Mouse (Mus musculus) cortical plate, adult 2 months (tissue): ENCODE results near the gene Myh10.

Experiments
- CTCF ChIP-seq: fragments of 200-500 bp; IDR thresholded peaks from 2 replicates; pipeline ENCODE4 v1.5.1; 2011; ENCODE audit warnings: mild to moderate bottlenecking, control low read depth, low read length; ENCODE audit not compliant: insufficient read depth; ENCODE audit errors: extremely low read depth
- POLR2A ChIP-seq: fragments of 200-500 bp; IDR thresholded peaks from 2 replicates; pipeline ENCODE4 v1.6.1; 2011; ENCODE audit warnings: mild to moderate bottlenecking, low read length, control low read depth; ENCODE audit not compliant: insufficient read depth; ENCODE audit errors: extremely low read depth

DNA sequence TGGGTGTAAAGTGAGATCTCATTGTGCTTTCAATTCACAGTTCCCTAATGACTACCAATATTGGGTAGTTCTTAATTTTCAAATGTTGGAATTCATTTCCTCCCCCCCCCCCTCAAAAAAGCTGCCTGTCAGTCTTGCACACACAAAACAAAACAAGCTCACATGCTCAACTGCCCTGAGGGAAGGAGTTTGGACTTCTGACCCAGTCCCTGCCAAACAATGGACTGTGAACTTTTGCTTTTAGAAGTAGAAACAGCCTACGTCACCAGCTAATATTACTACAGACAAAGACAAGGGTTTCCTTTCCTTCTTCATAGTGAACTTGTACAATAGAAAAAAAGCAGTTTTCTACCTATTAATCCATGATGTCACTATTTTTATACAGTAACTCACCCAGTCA, 2.1 kb upstream of the Myh10 start:
- TF ChIP-seq POLR2A (no peak), CTCF (no peak)
